ENCODE assay signal across 12 mouse cellular contexts in genomic region chr10:25437586-25438298, GRCm38 (mm10).
DNase-seq lines count a peak whose midpoint lies in the region; TF ChIP-seq lines count a peak whose summit lies in the region.
"Had no signal": no experiment of that assay in that cellular context is flagged by ENCODE, and none has a peak within 500 bp of the region (broad histone marks: within the 10 kb centered on the region; RNA-seq: fewer than 3 reads in every experiment).

No protein-coding gene starts in this region.

- H3K36me3 ChIP-seq in heart, embryonic 10.5 days = peaks cover 9% of the 10 kb centered on the region
- H3K36me3 ChIP-seq: midbrain, embryonic 10.5 days had no signal

- peak overlapping the region; percentile 64; the same call in 1 of the 2 replicates for H3K27ac ChIP-seq in cortical plate, adult 2 months (ENCODE audit: insufficient read depth, low read length)
- no peak overlapping the region for H3K27ac ChIP-seq in heart, embryonic 10.5 days
- H3K27ac ChIP-seq: hindbrain, postnatal 0 days; midbrain, embryonic 10.5 days had no signal

- peak; percentile 43 to 50 for DNase-seq in spleen, postnatal 36 days (ENCODE audit: low spot score in 2 of 2)
- no peak for DNase-seq in spleen, postnatal 14 days (ENCODE audit: low spot score in 2 of 2)
- DNase-seq in natural killer cell, adult 2 months (ENCODE audit: low spot score in 2 of 2) = peak; percentile 55 to 60
- DNase-seq in c-Kit-positive CD71-positive TER-119-positive erythroid progenitor cells, embryonic 14.5 days (ENCODE audit: low spot score) = no peak
- no peak for DNase-seq in heart, embryonic 10.5 days (ENCODE audit: low spot score)
- DNase-seq in kidney, adult 18-20 months = no peak
- DNase-seq: cerebellum, adult 9-10 months; kidney, postnatal 14 days; layer of hippocampus, postnatal 36 days had no signal

- 92% methylated on average over 6 of the region's 6 CpGs for WGBS in heart, embryonic 10.5 days

- no peak overlapping the region for H3K4me3 ChIP-seq in cortical plate, adult 2 months (ENCODE audit: insufficient read depth, low read length)
- H3K4me3 ChIP-seq in heart, embryonic 10.5 days = no peak overlapping the region
- H3K4me3 ChIP-seq: midbrain, embryonic 10.5 days had no signal

- no peaks in the 10 kb centered on the region for H3K9me3 ChIP-seq in heart, embryonic 10.5 days
- H3K9me3 ChIP-seq: midbrain, embryonic 10.5 days had no signal

- no peak for TF ChIP-seq POLR2A in cortical plate, adult 2 months (IDR thresholded peaks at IDR 0.05; ENCODE audit: extremely low read depth, insufficient read depth, low read length)

- no peak for TF ChIP-seq CTCF in cortical plate, adult 2 months (IDR thresholded peaks at IDR 0.05; ENCODE audit: extremely low read depth, insufficient read depth, low read length)

- peaks cover 1% of the 10 kb centered on the region; the same call in 1 of the 2 replicates for H3K4me1 ChIP-seq in cortical plate, adult 2 months (ENCODE audit: control insufficient read depth, insufficient read depth, low read length)
- H3K4me1 ChIP-seq in heart, embryonic 10.5 days = peaks cover 42% of the 10 kb centered on the region

- H3K27me3 ChIP-seq in heart, embryonic 10.5 days (ENCODE audit: insufficient read depth, poor library complexity, severe bottlenecking) = no peaks in the 10 kb centered on the region

Comparison
In these comparisons a context has a peak if more than half of its experiments do, and no peak if none do; other contexts are left out.
1. DNase-seq: peak in spleen, postnatal 36 days (2 of 2) and natural killer cell, adult 2 months (2 of 2); none in spleen, postnatal 14 days (0 of 2), c-Kit-positive CD71-positive TER-119-positive erythroid progenitor cells, embryonic 14.5 days (single experiment), heart, embryonic 10.5 days (single experiment) and kidney, adult 18-20 months (single experiment).